Mouse (Mus musculus) cortical plate, adult 2 months (tissue): Measurements from ENCODE around the gene Tecr.

ENCODE experiments used
- CTCF ChIP-seq: fragments of 200-500 bp; IDR thresholded peaks from 2 replicates; pipeline ENCODE4 v1.5.1; 2011; ENCODE audit warnings: mild to moderate bottlenecking, control low read depth, low read length; ENCODE audit not compliant: insufficient read depth; ENCODE audit errors: extremely low read depth
- POLR2A ChIP-seq: fragments of 200-500 bp; IDR thresholded peaks from 2 replicates; pipeline ENCODE4 v1.6.1; 2011; ENCODE audit warnings: mild to moderate bottlenecking, low read length, control low read depth; ENCODE audit not compliant: insufficient read depth; ENCODE audit errors: extremely low read depth

DNA sequence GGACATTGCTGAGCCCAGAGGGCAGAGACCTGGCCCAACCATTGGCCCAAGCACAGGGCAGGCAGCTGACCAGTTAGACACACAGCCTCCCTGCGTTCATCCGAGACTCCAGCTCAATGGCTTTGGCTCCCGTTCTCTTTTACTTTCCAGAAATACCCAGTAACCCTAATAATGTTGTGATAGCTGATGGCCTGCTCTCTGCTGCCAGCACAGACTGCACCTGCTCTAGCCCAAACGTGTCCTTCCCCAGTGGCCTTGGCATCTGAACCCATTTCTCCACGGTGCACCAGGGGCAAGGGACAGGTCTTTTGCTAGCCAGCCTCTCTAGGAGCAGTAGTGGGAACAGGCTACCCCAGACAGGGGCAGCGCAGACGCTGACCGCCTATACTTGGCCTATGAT, 26.9 kb downstream of the Tecr start:
- TF ChIP-seq CTCF = no peak
- TF ChIP-seq POLR2A = no peak
